Mouse (Mus musculus): ENCODE measurements around the gene Grin2d.

GRCm38 (mm10) chr7:45916056-45917003, 38.2 kb upstream of the Grin2d start:
- no peak for TF ChIP-seq CTCF (IDR thresholded peaks at IDR 0.05; ENCODE audit: low read depth, low read length)
- TF ChIP-seq POLR2A (IDR thresholded peaks at IDR 0.05; ENCODE audit: borderline replicate concordance, low read depth, low read length) = no peak

Data from bone marrow macrophage, adult 2 months (primary cell).